Mouse (Mus musculus) limb, embryonic 15.5 days (tissue): ENCODE measurements around the gene Ifitm6. TPM values are rescaled to one million over a fixed set of nuclear protein-coding genes. Genes with fewer than 3 reads are reported as not detected.
"Not testable (repeated sequence)": the region's sequence is repeated elsewhere in the genome, so short reads cannot be mapped to it uniquely, and the experiment has no call there.

Source experiments
- ATAC-seq: fragments of 200-750 bp; cut with Nextera tagmentation; 2 replicates; pipeline ENCODE4 v1.8.0; 2017; ENCODE audit warnings: low read depth, moderate TSS enrichment; ENCODE audit not compliant: insufficient number of reproducible peaks, low FRiP score, low TSS enrichment
- H3K27ac ChIP-seq: fragments of 300-500 bp; sonication (generic); 2 replicates; pipeline ENCODE4 v1.5.1; 2015; ENCODE audit warnings: moderate library complexity, mild to moderate bottlenecking, inconsistent platforms
- H3K27me3 ChIP-seq: fragments of 300-500 bp; sonication (generic); 2 replicates; pipeline ENCODE4 v1.6.1; 2015; ENCODE audit warnings: inconsistent platforms
- H3K36me3 ChIP-seq: fragments of 300-500 bp; sonication (generic); 2 replicates; pipeline ENCODE4 v1.6.1; 2015; ENCODE audit warnings: inconsistent platforms
- H3K4me1 ChIP-seq: fragments of 300-500 bp; sonication (generic); 2 replicates; pipeline ENCODE4 v1.6.1; 2015; ENCODE audit warnings: inconsistent platforms
- H3K4me2 ChIP-seq: fragments of 300-500 bp; sonication (generic); 2 replicates; pipeline ENCODE4 v1.6.1; 2015; ENCODE audit warnings: mild to moderate bottlenecking, inconsistent platforms
- H3K4me3 ChIP-seq: fragments of 300-500 bp; sonication (generic); 2 replicates; pipeline ENCODE4 v1.5.1; 2015; ENCODE audit warnings: mild to moderate bottlenecking, inconsistent platforms
- H3K9ac ChIP-seq: fragments of 300-500 bp; sonication (generic); 2 replicates; pipeline ENCODE4 v1.6.1; 2015; ENCODE audit warnings: inconsistent platforms
- H3K9me3 ChIP-seq: fragments of 300-500 bp; sonication (generic); 2 replicates; pipeline ENCODE4 v1.6.1; 2016; ENCODE audit warnings: inconsistent platforms
- WGBS: fragments of 180-500 bp; shearing (Covaris S2); methylation state at CpG from one replicate; pipeline ENCODE4 v1.1.7; 2015; 5-methylcytosine and 5-hydroxymethylcytosine counted together
- polyA plus RNA-seq: library from polyadenylated mRNA; unstranded; fragments of >200 nt; fragmentation: Nextera tagmentation; extraction: Ambion mirVana; gene quantifications from 2 replicates; pipeline ENCODE4 v1.2.1, GENCODE M21; 2015

The Ifitm6 gene
- polyA plus RNA-seq, 1 experiment from 2014 or later, result 1.0 TPM

- Histone ChIP-seq H3K4me1 (no peaks in the 10 kb centered on the region), H3K4me2 (no peak overlapping the region), H3K27ac (no peak overlapping the region), H3K27me3 (no peaks in the 10 kb centered on the region), H3K4me3 (no peak overlapping the region), H3K9ac (no peak overlapping the region), H3K9me3 (no peaks in the 10 kb centered on the region), H3K36me3 (no peaks in the 10 kb centered on the region)
- ATAC-seq, result no peak
- 75% methylated on average over 15 of the region's 15 CpGs for WGBS
Measured at GRCm38 (mm10) chr7:141000881-141001708, 16.6 kb downstream of the Ifitm6 start.

- ATAC-seq, result no peak
- no peaks in the 10 kb centered on the region for H3K27me3 ChIP-seq
- no peak overlapping the region for H3K9ac ChIP-seq
- WGBS, result 81% methylated on average over 11 of the region's 11 CpGs
- H3K4me2 ChIP-seq, result no peak overlapping the region
- no peaks in the 10 kb centered on the region for H3K4me1 ChIP-seq
- no peaks in the 10 kb centered on the region for H3K9me3 ChIP-seq
- no peak overlapping the region for H3K4me3 ChIP-seq
- H3K27ac ChIP-seq, result no peak overlapping the region
- H3K36me3 ChIP-seq, result no peaks in the 10 kb centered on the region
Measured at GRCm38 (mm10) chr7:140998853-140999700, 18.6 kb downstream of the Ifitm6 start.

DNA sequence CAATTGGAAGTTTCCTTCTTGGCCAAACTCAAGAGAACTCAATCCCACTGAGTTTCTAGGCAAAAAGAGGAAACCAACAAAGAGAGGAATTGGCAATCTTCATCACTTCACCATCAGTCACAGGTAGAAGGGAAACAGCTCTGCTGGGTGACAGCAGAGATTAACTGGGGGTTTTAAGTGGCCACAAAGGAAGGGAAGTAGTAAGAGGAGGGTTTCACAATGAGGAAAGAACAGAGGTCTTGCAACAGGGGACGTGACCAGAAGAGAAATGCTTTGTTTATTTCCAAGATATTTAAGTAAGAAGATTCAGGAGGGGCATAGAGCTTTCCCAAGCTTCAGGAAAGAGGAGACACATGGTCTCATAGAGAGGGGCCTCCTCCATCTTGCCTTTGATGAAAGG, 19.9 kb downstream of the Ifitm6 start:
- Histone ChIP-seq H3K4me3 (no peak overlapping the region), H3K4me1 (no peaks in the 10 kb centered on the region), H3K4me2 (no peak overlapping the region), H3K9ac (no peak overlapping the region), H3K27ac (no peak overlapping the region), H3K36me3 (no peaks in the 10 kb centered on the region), H3K27me3 (no peaks in the 10 kb centered on the region), H3K9me3 (no peaks in the 10 kb centered on the region)
- ATAC-seq, result no peak
- 48% methylated on average over 1 of the region's 1 CpGs for WGBS

DNA sequence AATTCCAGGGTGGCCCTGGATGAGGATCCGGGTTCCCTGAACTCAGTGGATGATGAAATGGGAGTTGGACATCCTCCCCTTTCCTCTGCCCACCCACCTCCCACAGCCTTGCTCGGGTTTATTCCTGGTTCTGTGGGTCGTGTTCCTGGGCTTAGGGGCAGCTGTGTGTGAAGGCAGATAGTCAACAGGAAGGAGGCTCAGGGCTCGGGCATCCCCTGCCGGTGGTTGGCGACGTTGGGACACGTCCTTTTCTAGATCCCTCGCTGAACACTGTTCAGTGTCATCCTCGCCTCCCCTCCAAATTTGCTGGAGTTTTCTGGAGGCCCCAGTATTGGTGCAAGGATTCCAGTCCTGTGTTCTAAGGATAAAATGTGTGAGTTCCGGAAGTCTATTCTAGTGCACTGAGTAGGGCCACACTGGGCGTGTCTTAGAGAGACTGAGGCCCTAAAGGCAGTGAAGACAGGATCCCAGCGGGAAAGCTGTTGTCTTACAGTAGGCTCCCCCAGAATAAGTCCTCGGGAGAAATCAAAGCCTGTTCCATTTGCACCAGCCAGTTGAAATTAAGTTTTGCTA, 26.5 kb downstream of the Ifitm6 start:
- ATAC-seq, result no peak
- WGBS, result 83% methylated on average over 14 of the region's 14 CpGs
- Histone ChIP-seq H3K4me2 (no peak overlapping the region), H3K9me3 (no peaks in the 10 kb centered on the region), H3K36me3 (no peaks in the 10 kb centered on the region), H3K4me1 (0 out of 2 replicates have a peak, but pooled peaks cover 2% of the 10 kb centered on the region), H3K27ac (no peak overlapping the region), H3K9ac (no peak overlapping the region), H3K27me3 (no peaks in the 10 kb centered on the region), H3K4me3 (no peak overlapping the region)

DNA sequence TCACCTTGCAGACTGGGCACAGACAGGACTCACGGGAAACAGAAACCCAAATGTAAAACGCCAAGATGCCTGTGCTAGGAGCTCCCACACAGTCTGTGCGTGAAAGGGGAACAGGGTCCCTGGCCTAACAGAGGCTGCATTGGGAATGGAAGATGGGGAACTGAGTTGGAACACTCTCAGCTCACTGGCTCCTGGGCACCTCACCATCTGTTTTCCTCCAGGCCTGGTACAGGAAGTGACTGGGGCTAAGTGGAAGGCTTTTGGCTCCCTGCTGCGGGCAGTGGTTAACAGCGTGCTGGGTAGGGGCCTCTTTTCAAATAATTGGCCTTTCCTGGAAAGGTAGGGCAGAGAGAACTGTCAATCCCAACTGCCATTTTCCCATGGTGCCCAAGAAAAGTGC, 27.1 kb downstream of the Ifitm6 start:
- 0 out of 2 replicates have a peak, but pooled peaks cover 2% of the 10 kb centered on the region for H3K4me1 ChIP-seq
- H3K36me3 ChIP-seq, result no peaks in the 10 kb centered on the region
- H3K9me3 ChIP-seq, result no peaks in the 10 kb centered on the region
- H3K27me3 ChIP-seq, result no peaks in the 10 kb centered on the region
- WGBS, result 43% methylated on average over 5 of the region's 5 CpGs
- no peak overlapping the region for H3K9ac ChIP-seq
- H3K27ac ChIP-seq, result no peak overlapping the region
- ATAC-seq, result no peak
- H3K4me3 ChIP-seq, result no peak overlapping the region
- H3K4me2 ChIP-seq, result no peak overlapping the region

DNA sequence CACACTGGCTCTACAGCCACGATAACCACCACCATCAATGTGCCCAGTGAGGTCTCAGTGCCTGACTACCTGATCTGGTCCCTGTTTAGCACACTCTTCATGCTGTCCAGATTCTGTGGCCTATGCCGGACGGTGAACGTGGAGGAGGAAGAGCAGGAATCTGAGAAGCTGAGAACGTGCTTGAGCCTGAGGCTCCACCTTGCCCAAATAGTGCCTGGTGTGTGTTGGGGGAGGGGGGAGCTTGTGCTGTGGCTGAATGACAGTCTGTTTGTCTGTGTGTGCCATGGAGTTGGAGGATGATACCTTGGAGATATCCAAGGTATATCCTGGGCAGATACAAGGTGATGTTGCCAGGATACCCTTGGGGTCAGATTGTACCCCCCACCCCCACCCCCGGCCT, 27.5 kb downstream of the Ifitm6 start:
- Histone ChIP-seq H3K4me2 (no peak overlapping the region), H3K36me3 (no peaks in the 10 kb centered on the region), H3K9ac (no peak overlapping the region), H3K27ac (no peak overlapping the region), H3K4me1 (0 out of 2 replicates have a peak, but pooled peaks cover 2% of the 10 kb centered on the region), H3K9me3 (no peaks in the 10 kb centered on the region), H3K27me3 (no peaks in the 10 kb centered on the region), H3K4me3 (no peak overlapping the region)
- ATAC-seq, result no peak
- 50% methylated on average over 6 of the region's 6 CpGs for WGBS

DNA sequence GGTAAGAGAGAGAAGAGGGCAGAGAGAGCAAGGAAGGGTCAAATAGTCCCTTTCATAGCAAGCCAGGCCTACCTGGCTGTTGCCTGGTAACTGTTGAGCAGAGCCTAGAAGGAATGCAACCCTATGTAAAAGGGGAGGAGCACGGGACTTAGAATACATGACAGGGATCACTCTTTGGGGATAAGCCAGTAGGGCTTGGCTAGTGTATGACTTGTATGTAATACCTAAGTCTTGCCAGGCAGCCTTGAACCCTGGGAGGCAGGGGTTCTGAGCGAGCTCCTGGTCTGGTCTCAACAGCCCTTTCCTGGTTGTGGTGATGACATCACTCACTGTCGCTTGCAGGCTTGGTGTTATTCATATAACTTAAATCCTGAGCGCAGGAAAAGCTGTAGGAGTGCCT, 28.7 kb downstream of the Ifitm6 start:
- 74% methylated on average over 4 of the region's 4 CpGs for WGBS
- H3K27ac ChIP-seq, result no peak overlapping the region
- no peak overlapping the region for H3K4me3 ChIP-seq
- no peak overlapping the region for H3K4me2 ChIP-seq
- 0 out of 2 replicates have a peak, but pooled peaks cover 2% of the 10 kb centered on the region for H3K4me1 ChIP-seq
- no peak overlapping the region for H3K9ac ChIP-seq
- no peaks in the 10 kb centered on the region for H3K9me3 ChIP-seq
- no peak for ATAC-seq
- H3K36me3 ChIP-seq, result no peaks in the 10 kb centered on the region
- H3K27me3 ChIP-seq, result no peaks in the 10 kb centered on the region

DNA sequence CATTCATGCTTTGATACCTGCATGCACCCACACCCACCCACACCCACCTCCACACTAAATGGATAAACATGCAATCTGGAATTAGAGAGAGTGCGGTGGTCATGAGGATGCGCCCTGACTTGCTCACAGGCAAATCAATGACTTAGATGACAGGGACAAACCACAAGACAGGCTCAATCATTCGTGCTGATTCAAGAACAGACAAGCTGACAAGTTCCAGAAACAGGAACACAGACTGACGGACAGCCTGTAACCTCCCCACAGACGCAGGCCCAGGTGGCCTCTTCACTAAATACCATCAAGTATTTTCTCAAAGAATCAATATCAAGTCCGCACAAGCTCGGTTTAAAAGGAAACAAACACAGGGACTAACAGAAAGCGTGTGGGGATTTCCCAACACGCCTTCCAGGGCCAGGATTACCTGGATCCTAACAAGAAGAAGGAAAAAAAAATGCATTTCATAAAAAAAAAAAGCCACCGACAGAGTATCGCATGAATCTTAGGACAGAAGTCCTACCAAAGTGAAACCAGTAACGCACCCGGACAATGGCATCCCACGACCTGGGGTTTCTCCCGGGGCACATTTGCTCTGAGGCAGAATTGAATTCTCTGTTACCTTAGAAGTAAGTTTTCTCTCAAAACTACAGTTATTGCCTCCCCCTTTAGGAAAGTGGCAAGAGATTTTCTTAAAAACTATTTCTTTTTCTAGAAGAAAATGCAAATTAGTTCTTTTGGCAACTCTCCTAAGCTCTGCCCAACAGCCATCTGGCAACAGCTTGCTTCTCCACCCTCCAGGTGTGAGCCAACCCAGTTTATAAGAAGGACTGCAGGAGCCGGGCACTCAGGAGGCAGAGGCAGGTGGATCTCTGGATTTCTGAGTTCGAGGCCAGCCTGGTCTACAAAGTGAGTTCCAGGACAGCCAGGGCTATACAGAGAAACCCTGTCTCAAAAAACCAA, 30.3 kb downstream of the Ifitm6 start:
- Histone ChIP-seq H3K9me3 (no peaks in the 10 kb centered on the region), H3K4me3 (no peak overlapping the region), H3K9ac (no peak overlapping the region), H3K27ac (no peak overlapping the region), H3K4me2 (no peak overlapping the region), H3K36me3 (no peaks in the 10 kb centered on the region), H3K4me1 (0 out of 2 replicates have a peak, but pooled peaks cover 2% of the 10 kb centered on the region), H3K27me3 (no peaks in the 10 kb centered on the region)
- no peak for ATAC-seq
- 71% methylated on average over 17 of the region's 17 CpGs for WGBS

DNA sequence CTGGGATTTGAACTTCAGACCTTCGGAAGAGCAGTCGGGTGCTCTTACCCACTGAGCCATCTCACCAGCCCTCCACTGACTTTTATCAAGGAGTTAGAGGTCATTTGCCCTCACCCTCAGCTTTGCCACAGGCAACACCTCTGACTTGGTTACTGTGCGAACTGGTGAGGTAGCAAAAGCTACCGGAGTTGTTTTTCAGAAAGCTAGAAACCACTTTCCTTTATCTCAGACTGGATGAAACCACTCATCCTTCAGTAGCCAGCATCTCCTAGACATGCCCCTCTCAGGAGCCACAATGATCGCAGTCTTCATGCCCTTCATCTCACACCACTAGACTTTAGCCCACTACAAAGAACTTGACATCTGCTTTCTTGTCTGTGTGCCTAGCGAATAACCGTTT, 34.8 kb downstream of the Ifitm6 start:
- H3K36me3 ChIP-seq, result no peaks in the 10 kb centered on the region
- no peak overlapping the region for H3K4me3 ChIP-seq
- H3K9ac ChIP-seq, result no peak overlapping the region
- no peaks in the 10 kb centered on the region for H3K9me3 ChIP-seq
- no peak overlapping the region for H3K27ac ChIP-seq
- H3K4me2 ChIP-seq, result no peak overlapping the region
- WGBS, result 91% methylated on average over 7 of the region's 7 CpGs
- no peaks in the 10 kb centered on the region for H3K27me3 ChIP-seq
- no peaks in the 10 kb centered on the region for H3K4me1 ChIP-seq
- ATAC-seq, result no peak

DNA sequence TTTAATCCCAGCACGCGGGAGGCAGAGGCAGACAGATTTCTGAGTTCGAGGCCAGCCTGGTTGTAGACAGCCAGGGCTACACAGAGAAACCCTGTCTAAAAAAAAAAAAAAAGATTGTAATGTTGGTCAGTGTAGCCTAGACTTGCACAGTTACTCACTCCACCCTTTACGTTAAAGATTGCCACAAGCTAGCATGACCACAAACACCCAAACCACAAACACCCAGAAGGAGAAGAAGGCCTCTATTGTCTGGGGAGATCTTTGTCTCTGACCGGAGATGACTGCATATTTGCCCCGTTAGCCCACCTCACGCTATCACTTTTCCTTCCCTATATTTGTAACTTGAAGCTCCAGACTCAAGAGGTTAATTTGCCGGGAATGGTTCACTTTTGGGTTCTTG, 36.0 kb downstream of the Ifitm6 start:
- no peak overlapping the region for H3K27ac ChIP-seq
- H3K4me3 ChIP-seq, result no peak overlapping the region
- no peak overlapping the region for H3K4me2 ChIP-seq
- WGBS, result 92% methylated on average over 8 of the region's 8 CpGs
- H3K9ac ChIP-seq, result no peak overlapping the region
- no peaks in the 10 kb centered on the region for H3K4me1 ChIP-seq
- no peak for ATAC-seq
- no peaks in the 10 kb centered on the region for H3K36me3 ChIP-seq
- H3K27me3 ChIP-seq, result no peaks in the 10 kb centered on the region
- no peaks in the 10 kb centered on the region for H3K9me3 ChIP-seq

DNA sequence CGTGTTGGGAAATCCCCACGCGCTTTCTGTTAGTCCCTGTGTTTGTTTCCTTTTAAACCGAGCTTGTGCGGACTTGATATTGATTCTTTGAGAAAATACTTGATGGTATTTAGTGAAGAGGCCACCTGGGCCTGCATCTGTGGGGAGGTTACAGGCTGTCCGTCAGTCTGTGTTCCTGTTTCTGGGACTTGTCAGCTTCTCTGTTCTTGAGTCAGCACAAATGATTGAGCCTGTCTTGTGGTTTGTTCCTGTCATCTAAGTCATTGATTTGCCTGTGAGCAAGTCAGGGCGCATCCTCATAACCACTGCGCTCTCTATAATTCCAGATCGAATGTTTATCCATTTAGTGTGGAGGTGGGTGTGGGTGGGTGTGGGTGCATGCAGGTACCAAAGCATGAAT, 41.0 kb downstream of the Ifitm6 start:
- H3K27ac ChIP-seq, H3K27me3 ChIP-seq, H3K9me3 ChIP-seq, H3K36me3 ChIP-seq, H3K4me3 ChIP-seq, ATAC-seq, H3K4me2 ChIP-seq, H3K9ac ChIP-seq: not testable (repeated sequence)
- 81% methylated on average over 9 of the region's 9 CpGs for WGBS
- H3K4me1 ChIP-seq, result peaks cover 25% of the 10 kb centered on the region
